Mouse (Mus musculus): ENCODE data around the gene Dpp10. TPM values are rescaled to one million over a fixed set of nuclear protein-coding genes. Genes with fewer than 3 reads are reported as not detected.

The Dpp10 gene
- polyA plus RNA-seq, 1 experiment from 2014 or later: 0.03 TPM

DNA sequence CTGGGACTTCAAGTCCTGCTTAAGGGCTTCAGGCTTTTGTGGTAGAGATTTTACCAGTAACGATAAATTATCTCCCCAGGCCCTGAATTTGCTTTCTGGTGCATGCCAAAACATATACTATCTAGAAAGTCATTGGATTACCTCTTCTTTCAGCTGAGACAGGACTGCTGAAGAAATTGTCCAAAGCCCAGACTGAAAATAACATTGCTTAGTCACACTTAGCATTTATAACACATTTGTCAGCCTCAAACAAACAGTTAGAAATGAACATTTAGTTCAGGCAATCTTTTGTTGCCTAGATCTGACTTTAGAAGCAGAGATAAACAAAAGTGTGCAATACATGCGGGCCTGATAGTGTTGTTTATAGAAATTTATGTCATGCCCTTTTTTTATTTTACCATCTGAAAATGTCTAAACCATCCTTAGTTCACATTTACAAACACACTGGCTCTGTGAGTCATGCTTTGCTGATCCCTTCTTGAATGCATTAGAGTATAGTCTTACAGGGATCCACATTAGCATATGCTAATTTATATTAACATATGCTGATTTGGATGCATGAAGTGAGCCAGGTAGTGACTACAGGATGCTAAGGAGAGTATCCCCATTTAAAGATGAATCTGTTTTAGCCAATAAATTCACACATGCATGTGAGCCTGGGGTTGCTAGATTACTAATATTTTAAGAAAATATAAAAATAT, 59.9 kb downstream of the Dpp10 start:
- Histone ChIP-seq H3K4me3 (replicated peaks) (no peak overlapping the region), H3K27me3 (no peaks in the 10 kb centered on the region), H3K9ac (no peak overlapping the region), H3K9me3 (replicated peaks) (no peaks in the 10 kb centered on the region), H3K36me3 (replicated peaks) (no peaks in the 10 kb centered on the region), H3K4me2 (no peak overlapping the region), H3K4me1 (replicated peaks) (no peaks in the 10 kb centered on the region), H3K27ac (replicated peaks) (no peak overlapping the region)
- 62% methylated on average over 2 of the region's 2 CpGs for WGBS (ENCODE audit: insufficient replicate concordance)
- ATAC-seq (ENCODE audit: insufficient read depth): no peak

GRCm38 (mm10) chr1:123978597-123978996, 66.8 kb downstream of the Dpp10 start:
- no peak for ATAC-seq (ENCODE audit: insufficient read depth)
- Histone ChIP-seq H3K9ac (no peak overlapping the region), H3K4me3 (replicated peaks) (no peak overlapping the region), H3K27ac (replicated peaks) (no peak overlapping the region), H3K27me3 (no peaks in the 10 kb centered on the region), H3K9me3 (replicated peaks) (no peaks in the 10 kb centered on the region), H3K36me3 (replicated peaks) (no peaks in the 10 kb centered on the region), H3K4me2 (no peak overlapping the region), H3K4me1 (replicated peaks) (no peaks in the 10 kb centered on the region)
- WGBS (ENCODE audit: insufficient replicate concordance): 46% methylated on average over 1 of the region's 1 CpGs

- no peak overlapping the region for H3K4me2 ChIP-seq
- no peaks in the 10 kb centered on the region for H3K4me1 ChIP-seq (replicated peaks)
- H3K36me3 ChIP-seq (replicated peaks): no peaks in the 10 kb centered on the region
- no peak overlapping the region for H3K9ac ChIP-seq
- H3K9me3 ChIP-seq (replicated peaks): no peaks in the 10 kb centered on the region
- no peak overlapping the region for H3K27ac ChIP-seq (replicated peaks)
- ATAC-seq (ENCODE audit: insufficient read depth): no peak
- no peaks in the 10 kb centered on the region for H3K27me3 ChIP-seq
- 16% methylated on average over 3 of the region's 3 CpGs for WGBS (ENCODE audit: insufficient replicate concordance)
- no peak overlapping the region for H3K4me3 ChIP-seq (replicated peaks)
Observed at GRCm38 (mm10) chr1:123974621-123975020, 70.7 kb downstream of the Dpp10 start.

DNA sequence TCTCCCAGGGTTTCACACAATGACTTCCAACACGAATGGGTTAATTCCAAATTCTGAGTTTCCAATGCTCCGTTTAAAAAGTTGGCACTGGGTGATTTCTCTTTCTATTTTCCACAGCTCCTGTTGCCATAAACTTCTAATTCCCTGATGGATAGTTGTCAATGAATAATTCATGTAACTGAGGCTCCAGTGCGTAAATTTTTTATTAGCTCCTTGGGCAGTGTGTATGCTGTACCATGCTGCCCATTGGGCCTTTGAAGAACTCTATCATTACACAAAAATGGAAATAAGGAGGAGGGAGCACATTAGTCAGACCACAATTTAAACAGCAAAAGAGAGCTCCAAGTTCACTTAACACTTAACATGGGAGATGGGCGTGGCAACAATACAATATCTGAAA, 99.2 kb downstream of the Dpp10 start:
- H3K36me3 ChIP-seq (replicated peaks): no peaks in the 10 kb centered on the region
- no peak overlapping the region for H3K9ac ChIP-seq
- no peaks in the 10 kb centered on the region for H3K27me3 ChIP-seq
- H3K9me3 ChIP-seq (replicated peaks): no peaks in the 10 kb centered on the region
- H3K4me3 ChIP-seq (replicated peaks): no peak overlapping the region
- no peak overlapping the region for H3K27ac ChIP-seq (replicated peaks)
- H3K4me1 ChIP-seq (replicated peaks): no peaks in the 10 kb centered on the region
- no peak overlapping the region for H3K4me2 ChIP-seq
- WGBS (ENCODE audit: insufficient replicate concordance): 65% methylated on average over 4 of the region's 4 CpGs
- ATAC-seq (ENCODE audit: insufficient read depth): no peak

- ATAC-seq (ENCODE audit: insufficient read depth): no peak
- WGBS (ENCODE audit: insufficient replicate concordance): 52% methylated on average over 1 of the region's 1 CpGs
Observed at GRCm38 (mm10) chr1:123940826-123941225, 104.5 kb downstream of the Dpp10 start.

GRCm38 (mm10) chr1:123933812-123934727, 111.3 kb downstream of the Dpp10 start:
- Histone ChIP-seq H3K4me2 (no peak overlapping the region), H3K4me1 (replicated peaks) (no peaks in the 10 kb centered on the region), H3K36me3 (replicated peaks) (no peaks in the 10 kb centered on the region), H3K27ac (replicated peaks) (no peak overlapping the region), H3K9me3 (replicated peaks) (no peaks in the 10 kb centered on the region), H3K9ac (no peak overlapping the region), H3K4me3 (replicated peaks) (no peak overlapping the region), H3K27me3 (no peaks in the 10 kb centered on the region)
- 32% methylated on average over 7 of the region's 7 CpGs for WGBS (ENCODE audit: insufficient replicate concordance)
- ATAC-seq (ENCODE audit: insufficient read depth): no peak

More at GRCm38 (mm10) chr1:123940826-123941225, 104.5 kb downstream of the Dpp10 start:
- no peak overlapping the region for H3K27ac ChIP-seq (replicated peaks)
- H3K9ac ChIP-seq: no peak overlapping the region
- no peaks in the 10 kb centered on the region for H3K27me3 ChIP-seq
- H3K4me2 ChIP-seq: no peak overlapping the region
- H3K36me3 ChIP-seq (replicated peaks): no peaks in the 10 kb centered on the region
- no peaks in the 10 kb centered on the region for H3K9me3 ChIP-seq (replicated peaks)
- H3K4me3 ChIP-seq (replicated peaks): no peak overlapping the region
- no peaks in the 10 kb centered on the region for H3K4me1 ChIP-seq (replicated peaks)

GRCm38 (mm10) chr1:123928003-123928370, 117.4 kb downstream of the Dpp10 start:
- Histone ChIP-seq H3K4me1 (replicated peaks) (no peaks in the 10 kb centered on the region), H3K4me3 (replicated peaks) (no peak overlapping the region), H3K27me3 (no peaks in the 10 kb centered on the region), H3K4me2 (no peak overlapping the region), H3K9ac (no peak overlapping the region), H3K27ac (replicated peaks) (no peak overlapping the region), H3K36me3 (replicated peaks) (no peaks in the 10 kb centered on the region), H3K9me3 (replicated peaks) (no peaks in the 10 kb centered on the region)
- WGBS (ENCODE audit: insufficient replicate concordance): 47% methylated on average over 3 of the region's 3 CpGs
- no peak for ATAC-seq (ENCODE audit: insufficient read depth)

DNA sequence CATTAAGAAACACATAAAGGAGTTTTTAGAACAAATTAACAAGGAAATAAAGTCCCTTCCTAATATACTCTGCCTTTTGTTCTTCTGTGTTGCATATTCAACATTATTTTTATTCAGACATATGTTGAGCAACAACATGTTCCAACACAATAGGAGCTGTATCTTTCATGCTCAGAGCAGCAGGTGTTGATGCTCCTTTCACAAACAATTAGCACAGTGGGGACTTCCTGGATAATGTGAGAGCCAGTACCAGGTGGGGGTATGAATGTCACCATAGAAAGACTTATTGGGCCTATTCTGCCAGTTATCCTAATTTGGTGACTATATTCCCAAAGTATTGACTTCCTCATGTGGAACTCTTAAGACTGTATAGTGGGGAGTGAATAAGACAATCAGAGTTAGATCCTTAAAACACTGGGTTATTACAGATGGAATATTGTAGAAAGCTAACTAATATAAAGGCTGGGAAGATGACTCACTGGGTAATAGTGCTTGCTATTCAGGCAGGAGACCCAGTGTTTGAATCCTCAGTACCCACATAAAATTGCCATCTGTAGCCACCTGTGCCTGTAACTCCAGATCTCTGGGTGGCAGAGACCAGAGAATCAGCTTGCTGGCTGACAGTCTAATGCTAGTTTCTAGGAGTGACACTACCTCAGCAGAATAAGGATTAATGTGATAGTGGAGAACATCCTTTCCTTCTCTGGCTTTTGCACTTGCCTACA, 117.9 kb downstream of the Dpp10 start:
- Histone ChIP-seq H3K27ac (replicated peaks) (no peak overlapping the region), H3K9me3 (replicated peaks) (no peaks in the 10 kb centered on the region), H3K4me2 (no peak overlapping the region), H3K4me3 (replicated peaks) (no peak overlapping the region), H3K27me3 (no peaks in the 10 kb centered on the region), H3K4me1 (replicated peaks) (no peaks in the 10 kb centered on the region), H3K36me3 (replicated peaks) (no peaks in the 10 kb centered on the region), H3K9ac (no peak overlapping the region)
- ATAC-seq (ENCODE audit: insufficient read depth): no peak

DNA sequence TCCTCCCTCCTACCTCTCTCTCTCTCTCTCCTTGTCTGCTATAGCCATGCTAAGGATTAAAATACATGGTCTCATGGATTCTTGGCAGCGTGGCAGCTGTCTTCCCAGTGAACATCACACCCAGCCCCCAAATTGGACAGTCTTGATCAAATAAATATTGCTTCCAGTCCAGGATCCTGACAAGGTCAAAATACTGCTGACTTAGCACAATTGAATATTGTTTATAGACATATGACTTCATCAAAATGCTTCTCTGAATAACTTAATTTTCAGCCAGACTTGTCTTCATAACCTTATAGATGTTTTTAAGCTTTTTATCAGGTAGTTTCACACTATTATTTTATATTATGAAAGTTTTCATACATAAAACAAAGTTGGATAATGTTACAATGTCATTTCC, 120.5 kb downstream of the Dpp10 start:
- Histone ChIP-seq H3K27me3 (no peaks in the 10 kb centered on the region), H3K36me3 (replicated peaks) (no peaks in the 10 kb centered on the region), H3K9ac (no peak overlapping the region), H3K4me2 (no peak overlapping the region), H3K4me1 (replicated peaks) (no peaks in the 10 kb centered on the region), H3K9me3 (replicated peaks) (no peaks in the 10 kb centered on the region), H3K27ac (replicated peaks) (no peak overlapping the region), H3K4me3 (replicated peaks) (no peak overlapping the region)
- 33% methylated on average over 1 of the region's 1 CpGs for WGBS (ENCODE audit: insufficient replicate concordance)
- ATAC-seq (ENCODE audit: insufficient read depth): no peak

- Histone ChIP-seq H3K9me3 (replicated peaks) (no peaks in the 10 kb centered on the region), H3K36me3 (replicated peaks) (no peaks in the 10 kb centered on the region), H3K4me1 (replicated peaks) (no peaks in the 10 kb centered on the region), H3K9ac (no peak overlapping the region), H3K27ac (replicated peaks) (no peak overlapping the region), H3K4me2 (no peak overlapping the region), H3K27me3 (no peaks in the 10 kb centered on the region), H3K4me3 (replicated peaks) (no peak overlapping the region)
- WGBS (ENCODE audit: insufficient replicate concordance): 49% methylated on average over 2 of the region's 2 CpGs
- no peak for ATAC-seq (ENCODE audit: insufficient read depth)
Observed at GRCm38 (mm10) chr1:123923907-123924306, 121.5 kb downstream of the Dpp10 start.

DNA sequence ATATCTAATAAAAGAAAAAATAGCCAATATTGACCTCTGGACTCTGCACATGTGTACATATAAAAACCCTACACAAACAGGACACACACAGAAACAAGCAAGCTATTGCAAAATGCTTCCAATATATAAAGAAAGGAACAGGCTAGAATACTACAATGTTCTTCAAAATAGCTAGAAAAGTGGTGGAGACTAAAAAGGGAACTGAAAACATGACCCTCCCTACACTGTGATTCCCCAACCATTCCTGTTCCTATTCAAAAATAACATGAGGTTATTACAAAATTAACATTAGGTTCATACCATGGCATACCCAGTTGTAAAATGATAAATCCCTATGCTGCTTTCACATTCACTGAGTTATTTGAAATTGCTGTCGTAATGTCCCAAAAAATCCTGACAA, 125.8 kb downstream of the Dpp10 start:
- Histone ChIP-seq H3K36me3 (replicated peaks) (no peaks in the 10 kb centered on the region), H3K9me3 (replicated peaks) (no peaks in the 10 kb centered on the region), H3K4me1 (replicated peaks) (no peaks in the 10 kb centered on the region), H3K27me3 (no peaks in the 10 kb centered on the region), H3K9ac (no peak overlapping the region), H3K4me3 (replicated peaks) (no peak overlapping the region), H3K4me2 (no peak overlapping the region), H3K27ac (replicated peaks) (no peak overlapping the region)
- ATAC-seq (ENCODE audit: insufficient read depth): no peak
- WGBS (ENCODE audit: insufficient replicate concordance): 53% methylated on average over 1 of the region's 1 CpGs
